Mouse (Mus musculus): ENCODE measurements around the gene Crat. TPM values are rescaled to one million over a fixed set of nuclear protein-coding genes. Genes with fewer than 3 reads are reported as not detected.
"Not testable (repeated sequence)": the region's sequence is repeated elsewhere in the genome, so short reads cannot be mapped to it uniquely, and the experiment has no call there.

The Crat gene
- polyA plus RNA-seq, 1 experiment from 2014 or later = 22.6 TPM

DNA sequence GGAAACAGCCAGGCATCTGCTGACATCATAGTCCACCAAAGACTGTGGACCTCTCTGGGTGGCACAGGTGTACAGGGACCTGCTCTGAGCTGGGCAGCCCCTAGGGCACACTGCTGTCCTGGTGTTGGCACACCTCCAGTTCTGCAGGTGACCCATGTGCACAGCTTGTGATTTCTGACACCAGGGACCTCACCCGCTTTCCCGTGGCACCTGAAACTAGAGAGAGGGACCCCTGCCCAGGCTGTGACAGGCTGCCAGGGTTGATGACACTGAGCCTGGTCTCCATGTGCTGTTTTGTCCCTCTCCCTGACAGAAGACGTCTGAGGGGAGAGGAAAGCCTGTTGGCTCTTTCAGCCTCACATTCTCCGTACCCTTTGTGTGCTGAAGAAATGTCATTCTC lies 22.2 kb upstream of the Crat start:
- Histone ChIP-seq H3K4me3 (no peak overlapping the region), H3K4me2 (replicated peaks) (no peak overlapping the region), H3K4me1 (peaks cover 26% of the 10 kb centered on the region), H3K27ac (replicated peaks) (no peak overlapping the region), H3K9me3 (no peaks in the 10 kb centered on the region), H3K9ac (replicated peaks) (no peak overlapping the region), H3K27me3 (no peaks in the 10 kb centered on the region), H3K36me3 (peaks cover 50% of the 10 kb centered on the region)
- 88% methylated on average over 4 of the region's 4 CpGs for WGBS
- ATAC-seq (ENCODE audit: low FRiP score, low read depth) = no peak

DNA sequence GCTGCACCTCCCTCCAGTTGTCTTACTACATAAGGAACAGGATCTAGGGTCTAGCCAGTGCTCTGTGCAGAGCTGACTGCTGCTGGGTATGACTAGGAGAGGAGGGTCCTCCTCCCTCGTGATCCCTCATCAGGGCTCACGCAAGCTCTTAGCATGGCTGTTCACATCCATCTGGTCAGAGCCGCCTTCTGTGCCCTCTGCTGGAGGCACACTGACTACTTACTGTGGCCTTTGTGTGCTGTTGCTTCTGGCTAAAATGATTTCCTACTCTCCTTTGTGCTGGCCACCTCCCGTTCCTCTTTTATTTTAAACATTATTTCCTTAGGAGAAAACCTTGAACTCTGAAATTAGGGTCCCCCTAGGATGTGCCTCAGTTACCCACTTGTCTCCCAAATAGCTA lies 21.2 kb upstream of the Crat start:
- Histone ChIP-seq H3K36me3 (peaks cover 60% of the 10 kb centered on the region), H3K27ac (replicated peaks) (no peak overlapping the region)

DNA sequence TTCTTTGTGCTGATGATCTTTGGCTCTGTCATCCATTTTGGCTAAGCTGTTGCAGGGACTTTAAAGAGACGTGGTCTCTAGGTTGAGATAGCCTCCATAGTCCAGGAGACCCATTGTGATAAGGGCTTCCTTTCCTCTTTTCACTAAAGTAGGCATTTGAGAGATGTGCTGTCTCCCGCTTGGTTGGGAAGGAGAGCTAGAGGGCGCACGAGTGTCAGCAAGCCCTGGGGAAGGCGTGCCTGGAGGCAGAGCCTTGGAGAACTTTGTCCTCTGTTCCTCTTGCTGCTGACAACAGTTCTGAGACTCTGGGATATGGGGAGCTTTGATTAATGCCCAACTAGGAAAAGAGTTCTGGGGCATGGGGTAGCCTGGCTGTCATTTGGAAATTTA lies 20.5 kb upstream of the Crat start:
- ATAC-seq (ENCODE audit: low FRiP score, low read depth) = no peak
- 87% methylated on average over 5 of the region's 5 CpGs for WGBS
- H3K27me3 ChIP-seq = no peaks in the 10 kb centered on the region
- H3K36me3 ChIP-seq = peaks cover 67% of the 10 kb centered on the region
- H3K9me3 ChIP-seq = no peaks in the 10 kb centered on the region
- H3K9ac ChIP-seq (replicated peaks) = no peak overlapping the region
- H3K4me2 ChIP-seq (replicated peaks) = no peak overlapping the region
- H3K4me3 ChIP-seq = no peak overlapping the region
- no peak overlapping the region for H3K27ac ChIP-seq (replicated peaks)
- H3K4me1 ChIP-seq = peaks cover 10% of the 10 kb centered on the region

More for the DNA sequence above, 21.2 kb upstream of the Crat start:
- peaks cover 16% of the 10 kb centered on the region for H3K4me1 ChIP-seq
- 81% methylated on average over 4 of the region's 4 CpGs for WGBS
- no peak overlapping the region for H3K9ac ChIP-seq (replicated peaks)
- H3K27me3 ChIP-seq = no peaks in the 10 kb centered on the region
- H3K4me2 ChIP-seq (replicated peaks) = no peak overlapping the region
- no peaks in the 10 kb centered on the region for H3K9me3 ChIP-seq
- H3K4me3 ChIP-seq = no peak overlapping the region
- ATAC-seq (ENCODE audit: low FRiP score, low read depth) = no peak

DNA sequence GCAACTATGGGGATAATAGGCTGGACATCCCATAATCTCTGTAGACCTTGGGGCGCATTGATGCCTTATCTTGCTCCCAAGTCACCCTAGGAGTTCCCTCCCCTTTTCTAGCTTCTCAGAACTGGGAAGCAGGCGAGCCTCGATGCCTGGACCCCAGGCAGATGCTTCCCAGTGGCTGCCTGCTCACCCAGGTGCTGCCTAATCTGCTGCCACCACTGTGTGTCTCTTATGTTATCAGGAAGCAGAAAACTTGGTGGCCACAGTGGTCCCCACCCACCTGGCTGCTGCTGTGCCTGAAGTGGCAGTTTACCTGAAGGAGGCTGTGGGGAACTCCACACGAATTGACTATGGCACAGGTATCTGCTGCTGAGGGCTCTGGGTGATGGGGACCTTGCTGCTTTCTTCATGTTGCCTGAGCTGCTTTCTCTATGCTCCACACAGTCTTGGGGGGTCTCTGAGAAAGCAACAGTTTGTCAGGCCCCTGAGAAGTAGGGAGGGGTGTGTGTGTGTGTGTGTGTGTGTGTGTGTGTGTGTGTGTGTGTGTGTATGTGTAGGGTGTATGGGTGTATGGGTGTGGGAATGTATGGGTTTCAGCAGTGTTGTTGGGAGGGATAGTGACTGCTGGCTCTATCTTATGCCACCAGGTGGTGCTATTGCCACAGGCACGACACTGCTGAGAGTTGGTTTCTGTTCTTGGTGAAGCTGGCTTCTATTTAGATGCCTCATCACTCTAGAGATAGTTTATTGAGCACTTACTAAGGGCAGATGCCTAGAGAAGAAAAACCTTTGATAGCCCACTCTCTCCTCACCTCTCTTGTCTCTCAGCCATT lies 19.9 kb upstream of the Crat start:
- Histone ChIP-seq H3K4me2 (replicated peaks) (no peak overlapping the region), H3K9ac (replicated peaks) (no peak overlapping the region), H3K4me1 (peaks cover 4% of the 10 kb centered on the region), H3K27ac (replicated peaks) (no peak overlapping the region), H3K4me3 (no peak overlapping the region), H3K36me3 (peaks cover 73% of the 10 kb centered on the region), H3K9me3 (no peaks in the 10 kb centered on the region), H3K27me3 (no peaks in the 10 kb centered on the region)
- peak; percentile 54 for ATAC-seq (ENCODE audit: low FRiP score, low read depth)
- WGBS = 63% methylated on average over 5 of the region's 5 CpGs

DNA sequence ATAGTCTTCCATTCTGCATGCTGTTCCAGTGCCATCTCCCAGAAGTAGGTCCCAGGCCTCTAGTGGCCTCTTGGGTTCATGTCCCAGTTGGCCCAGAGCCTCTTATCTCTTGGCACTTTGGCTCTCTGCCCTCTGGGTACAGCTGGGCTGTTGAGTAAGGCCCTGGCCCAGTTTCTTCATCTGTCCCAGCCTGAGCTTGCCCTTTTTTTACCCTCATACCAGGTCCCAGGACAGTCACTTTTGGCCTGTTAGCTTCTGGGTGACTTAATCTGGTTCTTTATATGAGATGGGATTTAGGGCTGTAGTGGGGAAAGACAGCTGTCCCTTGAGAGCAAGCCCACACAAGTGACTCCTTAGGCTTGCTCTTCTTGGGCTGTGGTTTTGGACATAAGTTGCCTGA lies 13.5 kb upstream of the Crat start:
- Histone ChIP-seq H3K4me3 (no peak overlapping the region), H3K9me3 (no peaks in the 10 kb centered on the region), H3K4me2 (replicated peaks) (no peak overlapping the region), H3K27me3 (no peaks in the 10 kb centered on the region), H3K4me1 (no peaks in the 10 kb centered on the region), H3K9ac (replicated peaks) (no peak overlapping the region), H3K27ac (replicated peaks) (no peak overlapping the region), H3K36me3 (peaks cover 77% of the 10 kb centered on the region)
- no peak for ATAC-seq (ENCODE audit: low FRiP score, low read depth)

DNA sequence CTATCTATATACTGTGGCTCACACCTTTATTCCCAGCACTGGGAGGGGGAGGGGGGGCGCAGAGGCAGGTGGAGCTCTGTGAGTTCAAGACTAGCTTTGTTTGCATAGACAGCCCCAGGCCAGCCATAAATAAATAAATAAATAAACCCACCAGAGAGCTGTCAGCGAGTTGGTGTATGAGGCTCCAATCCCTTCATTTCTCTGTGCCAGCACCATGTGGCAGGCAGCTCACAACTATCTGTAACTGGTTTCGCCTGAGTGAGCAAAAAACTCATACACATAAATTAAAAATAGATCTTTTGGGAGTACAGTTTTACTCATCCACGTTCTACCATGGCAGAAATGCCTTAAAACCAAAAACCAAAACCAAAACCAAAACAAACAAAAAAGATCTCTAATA lies 5.8 kb upstream of the Crat start:
- no peak overlapping the region for H3K4me3 ChIP-seq
- no peaks in the 10 kb centered on the region for H3K27me3 ChIP-seq
- no peaks in the 10 kb centered on the region for H3K9me3 ChIP-seq
- H3K4me2 ChIP-seq (replicated peaks) = no peak overlapping the region
- no peak for ATAC-seq (ENCODE audit: low FRiP score, low read depth)
- H3K27ac ChIP-seq (replicated peaks) = no peak overlapping the region
- WGBS = 84% methylated on average over 4 of the region's 4 CpGs
- H3K36me3 ChIP-seq = peaks cover 3% of the 10 kb centered on the region
- peaks cover 26% of the 10 kb centered on the region for H3K4me1 ChIP-seq
- no peak overlapping the region for H3K9ac ChIP-seq (replicated peaks)

DNA sequence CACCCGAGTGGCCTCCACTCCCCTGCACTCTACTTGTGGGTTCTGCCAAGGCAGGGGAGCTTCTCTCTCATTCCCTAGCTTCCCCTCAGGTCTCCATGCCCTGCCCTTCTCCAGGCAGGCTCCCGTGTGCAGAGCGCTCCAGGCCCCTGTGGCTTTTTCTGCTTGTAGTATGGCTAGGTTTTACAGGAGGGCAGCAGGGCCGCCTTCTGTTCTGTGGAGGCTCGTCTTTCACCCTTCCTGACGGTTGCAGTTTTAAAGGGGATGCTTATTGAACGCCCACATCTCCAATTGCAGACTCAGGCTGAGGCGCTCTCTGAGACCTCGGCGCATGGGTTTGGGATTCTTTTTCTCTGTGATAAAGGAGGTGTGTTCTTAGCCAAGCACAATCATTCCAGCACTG lies 3.5 kb upstream of the Crat start:
- Histone ChIP-seq H3K36me3 (no peaks in the 10 kb centered on the region), H3K4me2 (replicated peaks) (peak overlapping the region; percentile 19; the same call in 1 of the 2 replicates), H3K27ac (replicated peaks) (peak overlapping the region; percentile 54), H3K4me1 (peaks cover 36% of the 10 kb centered on the region), H3K27me3 (peaks cover 8% of the 10 kb centered on the region), H3K9me3 (no peaks in the 10 kb centered on the region), H3K4me3 (no peak overlapping the region), H3K9ac (replicated peaks) (no peak overlapping the region; the same call in 1 of the 2 replicates)
- 41% methylated on average over 10 of the region's 10 CpGs for WGBS
- no peak for ATAC-seq (ENCODE audit: low FRiP score, low read depth)

DNA sequence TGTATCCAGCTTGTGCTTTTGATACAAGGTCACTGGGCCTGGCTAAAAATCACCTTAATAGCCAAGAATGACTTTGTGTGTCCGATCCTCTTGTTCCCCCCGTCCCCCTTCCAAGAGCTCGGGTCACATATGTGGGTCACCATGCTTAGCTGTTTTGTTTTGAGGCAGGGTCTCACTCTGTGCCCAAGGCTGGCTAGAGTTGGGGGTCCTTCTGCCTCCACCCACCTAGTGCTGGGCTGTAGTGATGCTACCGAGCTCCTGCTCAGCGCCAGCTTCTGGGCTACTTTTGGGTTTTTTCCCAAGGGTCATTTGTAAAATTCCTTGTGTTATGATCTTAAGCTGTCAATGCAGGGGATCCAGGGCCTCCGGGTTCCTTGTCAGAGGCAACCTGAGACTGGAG lies 2.6 kb upstream of the Crat start:
- H3K4me2 ChIP-seq (replicated peaks) = peak overlapping the region; percentile 19
- peaks cover 36% of the 10 kb centered on the region for H3K4me1 ChIP-seq
- no peak for ATAC-seq (ENCODE audit: low FRiP score, low read depth)
- H3K4me3 ChIP-seq = peak overlapping the region; percentile 5; the same call in 1 of the 2 replicates
- peak overlapping the region; percentile 31; the same call in 1 of the 2 replicates for H3K9ac ChIP-seq (replicated peaks)
- H3K27ac ChIP-seq (replicated peaks) = 0 out of 2 replicates have a peak overlapping the region, but pooled peaks have one; percentile 15
- 72% methylated on average over 6 of the region's 6 CpGs for WGBS
- H3K27me3 ChIP-seq = peaks cover 13% of the 10 kb centered on the region
- no peaks in the 10 kb centered on the region for H3K36me3 ChIP-seq
- no peaks in the 10 kb centered on the region for H3K9me3 ChIP-seq

DNA sequence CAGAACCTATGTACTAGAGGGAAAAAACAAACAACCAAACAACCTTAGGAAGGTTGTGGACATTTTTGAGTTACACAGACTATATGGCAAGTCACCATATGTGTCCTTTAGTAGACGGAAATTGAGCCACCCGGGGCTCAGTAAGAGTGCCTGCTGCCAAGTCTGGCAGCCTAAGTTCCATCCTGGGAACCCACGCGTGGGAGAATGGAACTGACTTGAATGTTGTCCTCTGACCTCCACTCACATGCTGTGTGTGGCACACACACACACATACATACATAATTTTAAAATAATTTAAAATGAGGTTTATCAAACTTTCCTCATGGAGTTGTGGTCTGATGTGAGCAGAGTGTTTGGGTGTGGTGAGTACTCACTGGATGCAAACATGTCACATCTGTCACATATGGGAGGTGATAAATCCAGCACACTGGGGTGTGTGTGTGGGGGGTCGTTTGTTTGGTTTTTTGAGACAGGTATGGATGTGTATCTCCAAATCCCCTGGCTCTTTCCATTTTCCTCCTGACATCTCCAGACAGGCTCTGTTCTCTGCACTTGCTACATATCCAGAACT lies 2.1 kb upstream of the Crat start:
- no peaks in the 10 kb centered on the region for H3K9me3 ChIP-seq
- H3K4me3 ChIP-seq = peak overlapping the region; percentile 5; the same call in 1 of the 2 replicates
- peaks cover 13% of the 10 kb centered on the region for H3K27me3 ChIP-seq
- peak overlapping the region; percentile 19; the same call in 1 of the 2 replicates for H3K4me2 ChIP-seq (replicated peaks)
- WGBS = 87% methylated on average over 5 of the region's 5 CpGs
- no peak for ATAC-seq (ENCODE audit: low FRiP score, low read depth)
- peaks cover 4% of the 10 kb centered on the region; the same call in 1 of the 2 replicates for H3K36me3 ChIP-seq
- H3K27ac ChIP-seq (replicated peaks) = no peak overlapping the region
- H3K4me1 ChIP-seq = peaks cover 36% of the 10 kb centered on the region
- H3K9ac ChIP-seq (replicated peaks) = no peak overlapping the region; the same call in 1 of the 2 replicates

DNA sequence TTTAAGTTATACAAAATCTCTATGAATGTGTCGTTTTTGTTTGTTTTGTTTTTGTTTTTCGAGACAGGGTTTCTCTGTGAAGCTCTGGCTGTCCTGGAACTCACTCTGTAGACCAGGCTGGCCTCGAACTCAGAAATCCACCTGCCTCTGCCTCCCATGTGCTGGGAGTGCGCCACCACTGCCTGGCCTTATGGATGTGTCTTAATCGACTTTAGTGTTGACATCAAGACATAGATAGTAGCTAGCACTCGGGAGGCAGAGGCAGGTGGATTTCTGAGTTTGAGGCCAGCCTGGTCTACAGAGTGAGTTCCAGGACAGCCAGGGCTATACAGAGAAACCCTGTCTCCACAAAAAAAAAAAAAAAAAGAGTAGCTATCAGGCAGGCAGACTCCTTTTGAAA lies 1.5 kb upstream of the Crat start:
- H3K9me3 ChIP-seq; H3K9ac ChIP-seq (replicated peaks); H3K27ac ChIP-seq (replicated peaks); ATAC-seq (ENCODE audit: low FRiP score, low read depth); H3K36me3 ChIP-seq: not testable (repeated sequence)
- Histone ChIP-seq H3K4me1 (peaks cover 36% of the 10 kb centered on the region), H3K27me3 (peaks cover 13% of the 10 kb centered on the region), H3K4me2 (replicated peaks) (peak overlapping the region; percentile 78), H3K4me3 (peak overlapping the region; percentile 87)
- 81% methylated on average over 6 of the region's 6 CpGs for WGBS

DNA sequence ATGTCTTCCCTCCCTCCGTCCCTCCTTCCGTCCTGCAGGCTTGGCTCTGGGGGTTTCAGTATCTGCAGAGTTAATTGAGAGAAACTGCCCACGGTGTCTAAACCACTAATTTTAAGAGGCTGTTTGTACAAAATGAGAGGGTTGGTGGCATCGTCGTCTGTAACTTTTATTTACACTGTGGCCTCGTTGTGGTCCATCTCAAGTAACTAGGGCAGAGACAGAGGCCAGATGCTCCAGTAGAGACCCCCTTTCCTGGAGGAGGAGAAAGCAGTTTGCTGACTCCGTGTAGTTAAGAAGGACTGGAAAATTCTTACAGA lies 994 bp upstream of the Crat start:
- ATAC-seq (ENCODE audit: low FRiP score, low read depth) = no peak
- Histone ChIP-seq H3K4me3 (peak overlapping the region; percentile 87), H3K27me3 (peaks cover 13% of the 10 kb centered on the region), H3K36me3 (peaks cover 11% of the 10 kb centered on the region; the same call in 1 of the 2 replicates), H3K27ac (replicated peaks) (peak overlapping the region; percentile 98), H3K9ac (replicated peaks) (peak overlapping the region; percentile 93), H3K9me3 (no peaks in the 10 kb centered on the region), H3K4me2 (replicated peaks) (peak overlapping the region; percentile 78), H3K4me1 (peaks cover 36% of the 10 kb centered on the region)
- WGBS = 0% methylated on average over 7 of the region's 7 CpGs

DNA sequence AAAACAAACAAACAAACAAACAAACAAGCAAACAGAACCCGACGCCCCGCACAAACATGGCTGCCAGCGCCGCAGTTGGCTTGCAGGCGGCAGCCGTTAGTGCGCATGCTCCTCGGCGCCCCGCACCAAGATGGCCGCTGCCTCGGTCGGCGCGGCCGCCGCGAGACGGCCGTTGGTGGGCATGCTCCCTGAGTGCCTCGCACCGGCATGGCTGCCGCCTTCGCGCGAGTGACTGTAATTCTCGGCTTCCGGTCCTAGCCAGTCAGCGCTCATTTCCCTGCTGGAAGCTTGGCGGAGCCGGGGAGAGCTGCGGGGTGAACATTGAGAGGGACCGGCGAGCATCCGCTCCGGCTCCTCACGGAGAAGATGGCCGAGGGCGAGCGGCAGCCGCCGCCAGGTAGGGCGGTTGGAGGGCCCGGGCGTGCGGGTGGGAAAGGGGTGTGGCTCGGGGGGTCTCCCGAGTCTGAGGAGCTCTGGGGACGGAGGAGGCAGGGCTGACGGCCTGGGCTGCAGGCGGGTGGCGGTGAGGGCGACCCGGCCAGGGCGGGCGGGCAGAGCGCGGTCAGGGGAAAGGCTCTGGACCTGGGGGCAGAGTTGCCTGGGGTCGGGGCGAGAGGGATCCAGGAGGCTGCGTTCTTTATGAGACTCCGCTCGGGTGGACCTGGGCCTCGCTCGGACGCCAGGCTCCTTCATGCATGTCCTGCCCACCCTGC lies 479 bp upstream of the Crat start, which contains the start of gene Ptpa:
Ptpa (plus strand) TSS at position 104 of the 713 bp plus-strand sequence.
- Histone ChIP-seq H3K4me2 (replicated peaks) (peak within 1 kb of the TSS; percentile 78), H3K9me3 (no peaks in the 10 kb centered on the region), H3K9ac (replicated peaks) (peak within 1 kb of the TSS; percentile 93), H3K4me3 (peak within 1 kb of the TSS; percentile 87), H3K4me1 (peaks cover 36% of the 10 kb centered on the region), H3K27ac (replicated peaks) (peak within 1 kb of the TSS; percentile 98), H3K36me3 (peaks cover 11% of the 10 kb centered on the region; the same call in 1 of the 2 replicates), H3K27me3 (peaks cover 13% of the 10 kb centered on the region)
- WGBS = under 1% methylated on average over 65 of the region's 67 CpGs
- ATAC-seq (ENCODE audit: low FRiP score, low read depth) = peak; percentile 91

Measured in midbrain, embryonic 12.5 days (tissue).